Mouse (Mus musculus) mesoderm, embryonic 11.5 days (tissue): ENCODE measurements around the gene Ccdc97.
A peak's percentile ranks its signal among the peaks of the same experiment; 100 is the strongest.

ENCODE experiments used
- DNase-seq: peaks from one replicate; pipeline ENCODE4 v3.0.0-alpha.2; 2012; ENCODE audit warnings: low read depth, low spot score

The Ccdc97 gene

DNA sequence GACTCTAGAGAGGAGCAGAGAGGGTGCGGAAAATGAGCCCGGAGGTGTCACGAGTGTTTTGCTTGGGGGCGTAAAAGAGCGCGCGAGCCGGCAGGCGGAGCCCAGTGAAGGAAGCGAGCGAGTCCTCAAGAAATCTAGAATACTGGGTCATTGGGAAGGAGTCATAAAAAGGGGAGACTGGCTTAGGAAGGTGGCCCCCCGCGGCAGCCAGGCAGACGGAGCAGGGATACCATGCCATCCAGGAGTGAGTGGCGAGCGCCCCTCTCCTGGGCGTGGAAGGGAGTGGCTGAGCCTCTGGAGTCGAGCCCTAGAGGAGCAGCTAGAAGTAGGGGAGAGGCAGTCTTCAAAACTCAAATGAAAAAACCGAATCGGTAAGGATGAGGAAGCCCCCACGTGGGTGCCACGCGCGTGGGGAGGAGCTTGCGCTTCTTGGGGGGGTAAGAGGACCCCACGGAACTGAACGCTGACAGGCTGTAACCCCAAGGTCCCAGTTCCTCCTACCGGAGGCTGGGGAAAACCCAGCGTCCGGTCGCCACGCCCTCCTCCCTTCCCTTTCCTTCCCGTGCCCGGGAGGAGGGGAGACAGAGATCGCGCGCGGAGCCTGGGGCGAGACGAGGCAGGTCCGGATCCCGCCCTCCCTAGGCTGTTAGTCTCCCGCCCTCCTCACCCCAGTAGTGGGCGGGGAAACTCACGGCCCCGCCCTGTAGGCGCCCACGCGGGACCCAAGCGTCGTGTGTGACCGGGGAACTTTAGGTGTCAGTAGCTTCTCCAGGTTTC, 29.9 kb downstream of the Ccdc97 start:
- no peak for DNase-seq

DNA sequence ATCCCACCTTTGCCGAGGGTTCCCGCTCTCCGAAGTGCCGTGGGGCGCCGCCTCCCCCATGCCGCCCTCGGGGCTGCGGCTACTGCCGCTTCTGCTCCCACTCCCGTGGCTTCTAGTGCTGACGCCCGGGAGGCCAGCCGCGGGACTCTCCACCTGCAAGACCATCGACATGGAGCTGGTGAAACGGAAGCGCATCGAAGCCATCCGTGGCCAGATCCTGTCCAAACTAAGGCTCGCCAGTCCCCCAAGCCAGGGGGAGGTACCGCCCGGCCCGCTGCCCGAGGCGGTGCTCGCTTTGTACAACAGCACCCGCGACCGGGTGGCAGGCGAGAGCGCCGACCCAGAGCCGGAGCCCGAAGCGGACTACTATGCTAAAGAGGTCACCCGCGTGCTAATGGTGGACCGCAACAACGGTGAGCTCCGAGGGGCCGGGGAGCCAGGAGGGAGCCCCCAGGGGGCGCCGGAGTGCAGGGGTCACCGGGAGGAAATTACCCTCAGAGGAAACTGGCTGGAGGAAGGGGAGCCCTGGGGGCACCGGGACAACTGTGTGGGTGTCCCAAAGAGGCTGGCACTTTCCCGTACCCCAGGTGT, 31.0 kb downstream of the Ccdc97 start:
- DNase-seq, result no peak

DNA sequence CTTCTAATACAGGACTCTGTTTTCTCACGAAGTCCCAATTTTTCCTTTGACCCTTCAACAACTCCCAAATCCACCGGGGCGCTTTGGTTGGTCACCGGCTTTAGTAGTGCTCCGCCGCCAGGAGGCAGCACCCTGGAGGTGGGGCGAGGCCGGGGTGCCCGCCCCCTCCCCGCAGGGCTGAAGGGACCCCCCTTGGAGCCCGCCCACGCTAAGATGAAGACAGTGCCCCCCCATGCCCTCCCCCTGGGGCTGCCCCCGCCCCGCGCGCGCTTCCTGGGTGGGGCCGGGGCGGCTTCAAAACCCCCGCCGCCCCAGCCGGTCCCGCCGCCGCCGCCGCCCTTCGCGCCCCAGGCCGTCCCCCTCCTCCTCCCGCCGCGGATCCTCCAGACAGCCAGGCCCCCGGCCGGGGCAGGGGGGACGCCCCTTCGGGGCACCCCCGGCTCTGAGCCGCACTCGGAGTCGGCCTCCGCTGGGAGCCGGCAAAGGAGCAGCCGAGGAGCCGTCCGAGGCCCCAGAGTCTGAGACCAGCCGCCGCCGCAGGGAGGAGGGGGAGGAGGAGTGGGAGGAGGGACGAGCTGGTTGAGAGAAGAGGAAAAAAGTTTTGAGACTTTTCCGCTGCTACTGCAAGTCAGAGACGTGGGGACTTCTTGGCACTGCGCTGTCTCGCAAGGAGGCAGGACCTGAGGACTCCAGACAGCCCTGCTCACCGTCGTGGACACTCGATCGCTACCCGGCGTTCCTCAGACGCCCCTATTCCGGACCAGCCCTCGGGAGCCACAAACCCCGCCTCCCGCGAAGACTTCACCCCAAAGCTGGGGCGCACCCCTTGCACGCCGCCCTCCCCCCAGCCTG, 32.0 kb downstream of the Ccdc97 start, which contains the start of gene Tgfb1:
Gene Tgfb1, plus strand, starts transcription at position 323 of the 852 bp plus-strand sequence.
- DNase-seq, result peak; percentile 64

DNA sequence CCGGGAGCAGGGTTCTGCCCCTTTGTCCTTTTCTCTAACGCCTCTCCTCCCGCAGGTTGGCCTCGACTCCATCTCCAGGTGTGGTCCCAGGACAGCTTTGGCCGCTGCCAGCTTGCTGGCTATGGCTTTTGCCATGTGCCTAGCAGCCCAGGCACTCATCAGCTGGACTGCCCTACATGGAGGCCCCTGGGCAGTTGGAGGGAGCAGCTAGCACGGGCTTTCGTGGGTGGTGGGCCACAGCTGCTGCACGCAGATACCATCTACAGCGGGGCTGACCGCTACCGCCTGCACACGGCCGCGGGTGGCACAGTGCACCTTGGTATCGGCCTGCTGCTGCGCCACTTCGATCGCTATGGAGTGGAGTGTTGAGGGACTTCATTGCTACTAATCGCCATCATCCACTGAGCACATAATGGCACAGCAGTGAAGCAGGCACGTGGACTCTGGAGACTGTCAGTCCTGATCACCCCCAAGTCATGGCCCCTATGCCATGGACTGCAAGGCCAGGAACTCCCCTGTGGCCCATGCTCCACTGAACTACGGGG, 32.9 kb downstream of the Ccdc97 start:
- DNase-seq, result no peak

DNA sequence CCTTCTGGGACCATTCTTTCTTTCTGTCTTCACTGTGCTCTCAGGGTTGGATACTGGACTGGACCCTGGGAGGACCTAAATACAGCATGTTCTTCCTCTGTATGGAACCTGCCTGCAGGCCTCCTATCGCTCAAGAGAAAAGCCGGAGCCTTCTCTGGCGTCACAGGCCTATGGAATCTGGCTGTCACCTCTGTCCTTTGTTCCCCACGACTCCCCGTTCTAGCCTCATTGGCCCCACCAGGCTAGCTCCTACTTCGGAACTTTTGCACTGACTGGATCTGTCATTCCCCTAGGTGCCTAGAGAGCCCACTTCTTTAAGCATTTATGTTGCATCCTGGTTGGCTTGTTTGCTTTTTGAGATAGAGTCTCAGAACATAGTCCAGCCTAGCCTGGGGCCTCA, 34.2 kb downstream of the Ccdc97 start:
- no peak for DNase-seq

GRCm38 (mm10) chr7:25683474-25684180, 35.3 kb downstream of the Ccdc97 start:
- DNase-seq, result no peak

DNA sequence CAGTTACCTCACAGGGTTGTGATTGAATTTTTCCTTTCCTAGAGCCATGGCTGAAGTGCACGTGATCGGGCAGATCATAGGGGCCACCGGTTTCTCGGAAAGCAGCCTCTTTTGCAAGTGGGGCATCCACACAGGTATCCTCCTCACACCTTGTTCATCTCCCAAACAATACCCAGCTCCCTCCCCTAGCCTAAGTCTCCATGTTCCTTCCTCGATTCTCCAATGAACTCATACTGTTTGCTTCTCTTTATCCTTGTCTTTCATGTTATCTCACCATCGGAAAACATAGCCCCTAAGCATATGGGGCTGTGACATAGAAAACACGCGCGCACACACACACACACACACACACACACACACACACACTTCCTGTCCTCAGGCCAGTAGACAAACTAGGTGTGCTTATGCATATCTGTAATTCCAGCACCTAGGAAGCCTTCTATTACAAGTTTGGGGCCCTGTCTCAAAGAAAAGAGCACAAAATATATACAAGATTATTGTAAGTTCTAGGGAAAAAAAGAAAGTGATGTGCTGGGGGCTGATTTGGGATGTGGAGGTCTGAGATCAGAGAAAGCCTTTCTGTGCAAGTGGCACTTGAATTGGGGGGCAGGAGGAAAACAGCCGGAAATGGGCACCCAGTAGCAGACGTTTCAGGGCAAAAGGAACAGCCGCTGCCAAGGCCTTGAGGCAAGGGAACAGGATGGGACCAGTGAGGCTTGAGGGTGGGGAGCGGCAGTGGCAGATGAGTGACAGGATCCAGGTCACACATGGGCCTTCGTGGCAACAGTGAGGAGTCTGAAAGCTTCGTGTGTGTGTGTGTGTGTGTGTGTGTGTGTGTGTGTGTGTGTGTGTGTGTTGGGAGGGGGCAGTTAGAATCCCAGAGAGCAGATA, 37.3 kb downstream of the Ccdc97 start:
- no peak for DNase-seq

- peak; percentile 94 for DNase-seq
These were observed 38.2 kb downstream of the Ccdc97 start, which contains the start of gene B9d2 for GRCm38 (mm10) chr7:25680514-25681258. B9d2 (plus strand) TSS chr7:25680780.

DNA sequence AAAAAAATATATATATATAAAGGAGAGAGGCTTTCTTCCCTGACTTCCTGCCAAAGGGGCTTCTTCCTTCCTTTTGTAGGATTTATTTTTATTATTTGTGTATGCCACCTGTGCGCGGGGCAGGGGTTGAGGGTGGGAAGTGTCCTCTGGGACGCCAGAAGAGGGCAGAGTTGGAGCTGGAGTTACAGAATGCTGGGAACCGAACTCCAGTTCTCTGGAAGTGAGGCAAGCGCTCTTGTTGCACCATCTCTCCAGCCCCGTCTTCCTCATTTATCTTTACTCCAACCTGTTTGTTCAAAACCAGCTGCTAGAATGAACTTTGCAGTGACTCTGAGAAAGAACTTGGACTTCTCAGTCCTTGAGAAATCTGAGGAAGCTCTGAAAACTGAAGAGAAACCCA, 38.9 kb downstream of the Ccdc97 start:
- DNase-seq, result no peak

GRCm38 (mm10) chr7:25677013-25677412, 41.9 kb downstream of the Ccdc97 start:
- DNase-seq, result no peak

DNA sequence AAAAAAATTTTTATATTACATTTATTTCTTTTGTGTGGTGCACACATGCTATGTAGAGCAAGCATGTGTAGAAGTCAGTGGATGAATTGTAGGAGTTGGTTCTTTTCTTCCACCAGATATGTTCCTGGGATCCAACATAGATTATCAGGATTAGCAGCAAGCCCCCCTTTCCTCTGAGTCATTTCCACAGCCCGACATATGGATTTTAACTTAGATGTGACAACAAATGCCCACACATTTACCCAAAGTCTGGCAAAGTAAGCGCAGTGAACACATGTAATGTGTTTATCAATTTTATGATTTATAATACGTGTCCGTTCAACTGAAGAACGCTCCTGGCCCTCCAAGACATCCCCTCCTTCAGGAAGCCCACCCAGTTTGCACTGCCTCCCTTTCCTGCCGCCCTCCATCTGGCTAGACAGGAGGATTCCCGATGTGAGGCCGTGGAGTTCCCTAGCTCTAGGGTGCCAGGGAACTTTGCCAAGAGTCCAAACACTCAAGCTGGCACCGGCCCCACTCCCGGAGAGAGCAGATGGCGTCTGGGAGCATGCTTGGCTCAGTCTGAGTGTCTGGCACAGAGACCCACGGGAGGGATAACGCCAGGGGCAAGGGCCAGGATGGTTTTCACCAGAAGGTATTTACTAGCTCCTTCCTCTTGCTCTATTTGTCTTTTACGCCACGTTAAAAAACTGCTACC, 42.7 kb downstream of the Ccdc97 start:
- no peak for DNase-seq

DNA sequence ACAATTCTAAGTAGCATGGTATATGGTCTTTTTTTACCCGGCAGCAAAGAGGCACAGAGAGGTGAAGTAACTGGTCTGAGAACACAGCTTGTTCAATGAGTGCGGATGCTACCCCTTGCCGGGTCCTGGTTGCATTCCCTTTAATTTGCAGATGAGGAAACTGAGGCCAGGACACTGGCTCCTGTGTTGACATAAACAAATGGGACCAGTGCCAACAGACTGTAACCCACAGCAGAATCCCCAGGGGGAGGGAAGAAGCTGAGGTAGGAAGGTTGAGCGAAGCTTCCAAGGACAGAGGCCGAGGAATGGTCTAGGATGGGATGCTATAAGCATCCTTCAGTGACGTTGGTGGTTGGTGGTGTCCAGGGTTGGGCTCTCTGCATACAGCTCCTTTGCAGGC, 43.5 kb downstream of the Ccdc97 start:
- no peak for DNase-seq

GRCm38 (mm10) chr7:25674719-25675300, 44.1 kb downstream of the Ccdc97 start, which contains the start of gene Tmem91:
Tmem91 (minus strand) TSS chr7:25675166.
- DNase-seq, result no peak

DNA sequence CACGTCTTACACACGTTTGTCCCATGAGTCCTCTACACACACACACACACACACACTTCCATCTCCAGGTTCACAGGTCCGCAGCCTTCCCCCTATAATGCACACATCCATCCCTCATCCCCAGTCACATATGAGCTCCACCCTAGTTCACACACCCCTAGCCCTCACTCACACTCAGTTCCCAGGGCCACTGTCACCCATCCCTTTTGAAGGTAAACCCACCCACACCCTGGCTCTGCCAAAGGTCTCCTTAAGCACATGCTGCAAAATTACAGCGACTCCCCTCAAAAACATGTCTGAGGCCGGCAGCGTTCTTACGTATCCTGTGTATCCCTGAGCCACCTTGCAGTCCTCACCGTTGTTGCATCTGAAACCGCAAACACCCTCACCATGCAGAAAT, 44.6 kb downstream of the Ccdc97 start:
- DNase-seq, result no peak

- DNase-seq, result no peak
These were observed 46.4 kb downstream of the Ccdc97 start for GRCm38 (mm10) chr7:25672442-25672841.

DNA sequence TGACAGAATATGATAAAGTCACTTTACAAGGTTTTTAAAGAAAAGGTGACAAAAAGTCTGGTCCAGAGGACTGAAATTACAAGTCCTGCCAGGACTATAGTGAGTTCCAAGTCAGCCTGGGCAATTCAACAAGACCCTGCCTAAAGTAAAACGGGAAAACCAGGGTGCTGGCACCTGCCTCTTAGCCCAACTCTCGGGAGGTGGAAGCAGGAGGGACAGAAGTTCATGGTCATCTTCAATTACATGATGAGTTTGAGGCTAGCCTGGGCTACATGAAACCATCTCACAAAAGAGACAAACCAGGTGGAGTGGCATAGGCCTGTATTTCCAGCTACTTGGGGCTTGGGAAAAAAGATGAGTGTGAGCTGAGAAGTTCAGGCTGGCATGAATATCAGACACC, 47.2 kb downstream of the Ccdc97 start:
- no peak for DNase-seq

DNA sequence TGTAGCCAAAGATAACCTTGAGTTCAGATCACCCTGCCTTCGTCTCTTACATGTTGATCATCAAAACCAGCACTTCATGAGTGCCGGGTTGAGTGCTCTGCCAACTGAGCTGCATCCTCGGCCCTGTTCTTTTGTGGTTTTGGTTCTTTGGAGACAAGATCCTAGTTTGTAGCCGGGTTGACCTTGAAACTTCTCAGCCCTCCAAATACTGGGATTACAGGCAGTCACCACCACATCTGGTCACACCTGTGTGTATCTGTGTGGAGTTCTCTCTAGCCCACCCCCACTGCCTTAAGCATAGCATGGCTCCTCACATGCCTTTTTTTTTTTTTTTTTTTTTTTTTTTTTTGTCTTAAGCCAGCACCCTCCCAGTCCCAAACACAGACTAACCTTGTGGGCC, 48.8 kb downstream of the Ccdc97 start:
- DNase-seq, result no peak

DNA sequence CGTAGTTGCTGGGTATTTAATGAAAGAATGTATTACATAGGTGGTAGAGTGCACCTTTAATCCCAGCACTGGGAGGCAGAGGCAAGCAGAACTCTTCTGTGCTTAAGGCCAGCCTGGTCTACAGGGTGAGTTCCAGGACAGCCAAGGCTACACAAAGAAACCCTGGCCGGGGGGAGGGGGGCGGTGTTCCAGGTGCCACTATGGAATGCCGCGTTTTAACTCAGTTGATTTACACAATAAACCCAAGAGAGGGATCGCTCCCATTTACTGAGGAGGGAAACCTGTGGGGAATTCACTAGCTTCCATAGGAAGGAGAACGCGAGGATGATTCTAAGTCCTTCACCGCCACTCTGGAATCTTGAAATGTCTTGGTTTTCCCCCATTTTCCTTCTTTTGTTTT, 49.3 kb downstream of the Ccdc97 start:
- DNase-seq, result no peak

DNA sequence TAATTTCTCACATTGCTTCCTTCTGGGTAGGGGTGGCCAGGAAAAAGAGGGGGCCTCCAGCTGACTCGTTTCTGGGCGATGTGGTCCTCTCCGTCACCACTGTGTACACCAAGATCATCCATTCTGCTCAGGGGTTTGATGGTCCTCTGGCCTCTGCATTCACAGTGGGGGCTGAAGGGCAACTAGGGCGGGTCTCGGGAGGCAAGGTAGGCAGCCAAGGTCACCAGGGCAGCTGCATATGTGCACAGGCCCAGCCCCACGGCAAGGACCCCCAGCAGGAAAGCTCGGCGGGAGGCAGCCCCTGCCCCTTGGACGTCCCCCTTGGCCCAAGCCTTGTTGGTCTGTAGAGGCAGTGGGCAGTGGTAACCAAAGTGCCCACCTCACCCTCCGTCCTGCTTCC, 49.7 kb downstream of the Ccdc97 start:
- DNase-seq, result no peak
